Mouse (Mus musculus) limb, embryonic 10.5 days (tissue): ENCODE data around the gene Nbea. TPM values are rescaled to one million over a fixed set of nuclear protein-coding genes. Genes with fewer than 3 reads are reported as not detected.

Experiments
- DNase-seq: peaks from one replicate; pipeline ENCODE4 v3.0.0-alpha.2; 2017; ENCODE audit warnings: low spot score
- H3K27ac ChIP-seq: fragments of 300-500 bp; sonication (generic); 2 replicates; pipeline ENCODE4 v1.5.1; 2016; ENCODE audit warnings: mild to moderate bottlenecking
- H3K27me3 ChIP-seq: fragments of 300-500 bp; sonication (generic); 2 replicates; pipeline ENCODE4 v1.6.1; 2016; ENCODE audit warnings: low read depth, mild to moderate bottlenecking; ENCODE audit not compliant: poor library complexity, severe bottlenecking
- H3K36me3 ChIP-seq: fragments of 300-500 bp; sonication (generic); 2 replicates; pipeline ENCODE4 v1.6.1; 2016; ENCODE audit warnings: mild to moderate bottlenecking, moderate library complexity
- H3K4me1 ChIP-seq: fragments of 300-500 bp; sonication (generic); 2 replicates; pipeline ENCODE4 v1.6.1; 2016
- H3K4me3 ChIP-seq: fragments of 300-500 bp; sonication (generic); 2 replicates; pipeline ENCODE4 v1.5.1; 2016; ENCODE audit warnings: mild to moderate bottlenecking, moderate library complexity
- H3K9me3 ChIP-seq: fragments of 300-500 bp; sonication (generic); replicated peaks from 2 replicates; pipeline ENCODE4 v1.6.1; 2016; ENCODE audit warnings: mild to moderate bottlenecking
- WGBS: fragments of 180-500 bp; shearing (Covaris S2); methylation state at CpG from one replicate; pipeline ENCODE4 v1.1.7; 2016; 5-methylcytosine and 5-hydroxymethylcytosine counted together
- polyA plus RNA-seq: library from polyadenylated mRNA; unstranded; fragments of >200 nt; fragmentation: Nextera tagmentation; extraction: Ambion mirVana; gene quantifications from 2 replicates; pipeline ENCODE4 v1.2.1, GENCODE M21; 2016

Nbea gene
- polyA plus RNA-seq, 1 experiment from 2014 or later = 19.7 TPM

DNA sequence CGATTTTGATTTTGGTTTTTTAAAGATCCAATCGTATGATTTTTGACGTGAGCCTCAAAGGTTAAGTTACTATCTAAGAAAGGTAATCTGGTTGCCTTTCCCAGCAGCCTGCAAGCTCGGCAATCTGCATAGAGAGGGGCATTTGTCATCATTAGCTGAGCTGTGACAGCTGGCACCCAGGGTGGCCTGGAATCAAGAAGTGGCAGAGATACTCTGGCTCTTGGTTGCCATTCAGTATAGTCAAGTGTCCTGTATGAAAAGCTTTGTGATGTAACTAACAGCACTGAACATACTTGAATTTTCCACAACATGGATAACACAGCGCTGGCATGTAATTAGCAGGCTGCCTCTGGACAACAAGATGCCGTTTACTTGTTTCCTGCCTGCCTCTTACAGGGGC lies 409.3 kb downstream of the Nbea start:
- Histone ChIP-seq H3K9me3 (no peaks in the 10 kb centered on the region), H3K4me1 (peaks cover 8% of the 10 kb centered on the region), H3K27me3 (peaks cover 17% of the 10 kb centered on the region), H3K4me3 (no peak overlapping the region), H3K27ac (no peak overlapping the region), H3K36me3 (peaks cover 3% of the 10 kb centered on the region; the same call in 1 of the 2 replicates)
- 40% methylated on average over 6 of the region's 6 CpGs for WGBS
- no peak for DNase-seq

DNA sequence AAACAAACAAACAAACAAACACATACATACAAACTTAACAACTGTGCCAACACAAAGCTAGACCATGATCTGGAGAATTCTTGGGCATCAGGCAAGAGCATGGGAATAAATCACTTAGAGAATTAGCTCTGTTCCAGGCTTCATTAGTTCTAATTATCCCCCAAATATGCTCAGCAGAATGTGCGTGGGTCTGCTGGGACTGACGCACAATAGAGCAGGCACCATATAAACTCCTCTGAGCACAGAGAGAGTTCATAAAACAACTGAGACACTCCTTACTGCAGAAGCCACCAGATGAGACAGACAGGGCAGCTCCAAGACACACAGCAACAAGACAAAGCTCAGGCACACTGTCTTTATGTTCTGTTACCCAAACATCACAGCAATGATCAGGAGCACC lies 414.2 kb downstream of the Nbea start:
- WGBS = 60% methylated on average over 2 of the region's 2 CpGs
- no peaks in the 10 kb centered on the region for H3K27me3 ChIP-seq
- no peak overlapping the region for H3K27ac ChIP-seq
- H3K36me3 ChIP-seq = peaks cover 3% of the 10 kb centered on the region; the same call in 1 of the 2 replicates
- no peak for DNase-seq
- H3K4me3 ChIP-seq = no peak overlapping the region
- H3K4me1 ChIP-seq = peaks cover 3% of the 10 kb centered on the region; the same call in 1 of the 2 replicates
- H3K9me3 ChIP-seq = no peaks in the 10 kb centered on the region

DNA sequence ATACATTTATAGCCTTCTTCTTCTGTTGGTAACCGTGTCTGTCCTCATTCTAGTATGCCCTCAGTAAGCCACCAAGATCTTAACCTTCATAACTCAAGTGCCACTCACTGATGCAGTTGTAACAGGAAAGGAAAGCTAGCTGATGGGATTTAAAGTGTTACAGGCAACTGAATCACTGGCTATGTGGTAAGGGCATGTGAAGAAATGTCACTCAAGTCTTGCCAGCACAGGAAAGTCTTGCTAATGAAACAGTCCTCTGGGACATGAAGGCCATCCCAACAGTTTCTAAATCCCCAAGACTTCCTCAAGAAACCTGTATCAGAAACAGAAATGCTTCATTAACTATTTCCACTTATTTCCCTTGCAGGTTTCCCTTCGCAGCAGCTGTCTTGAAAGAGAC lies 414.8 kb downstream of the Nbea start:
- 92% methylated on average over 2 of the region's 2 CpGs for WGBS
- 0 out of 2 replicates have a peak, but pooled peaks cover 1% of the 10 kb centered on the region for H3K27me3 ChIP-seq
- no peaks in the 10 kb centered on the region for H3K9me3 ChIP-seq
- H3K4me3 ChIP-seq = no peak overlapping the region
- no peak overlapping the region for H3K27ac ChIP-seq
- H3K36me3 ChIP-seq = peaks cover 3% of the 10 kb centered on the region; the same call in 1 of the 2 replicates
- H3K4me1 ChIP-seq = no peaks in the 10 kb centered on the region
- DNase-seq = no peak

DNA sequence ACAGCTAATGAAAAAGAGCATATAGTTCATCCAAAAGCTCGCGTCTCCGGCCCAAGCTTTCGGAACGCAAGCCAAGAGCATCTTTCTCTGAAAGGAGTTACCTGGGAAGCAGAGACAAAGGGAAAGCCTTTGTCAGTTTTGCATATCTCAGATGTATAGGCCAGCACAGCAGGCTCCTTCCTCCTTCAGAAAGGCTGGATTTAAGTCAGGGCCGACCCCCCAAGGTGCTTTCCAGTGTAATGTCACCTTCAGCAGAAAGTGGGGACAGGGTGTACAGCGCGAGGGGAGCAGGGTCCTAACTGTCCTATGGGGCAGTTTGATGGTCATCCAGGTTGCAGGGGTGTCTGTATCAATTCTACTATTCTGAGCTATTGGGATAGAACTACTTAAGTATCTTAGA lies 419.9 kb downstream of the Nbea start:
- Histone ChIP-seq H3K36me3 (no peaks in the 10 kb centered on the region), H3K4me1 (no peaks in the 10 kb centered on the region), H3K27me3 (0 out of 2 replicates have a peak, but pooled peaks cover 3% of the 10 kb centered on the region), H3K27ac (no peak overlapping the region), H3K9me3 (no peaks in the 10 kb centered on the region), H3K4me3 (no peak overlapping the region)
- WGBS = 45% methylated on average over 8 of the region's 8 CpGs
- no peak for DNase-seq

DNA sequence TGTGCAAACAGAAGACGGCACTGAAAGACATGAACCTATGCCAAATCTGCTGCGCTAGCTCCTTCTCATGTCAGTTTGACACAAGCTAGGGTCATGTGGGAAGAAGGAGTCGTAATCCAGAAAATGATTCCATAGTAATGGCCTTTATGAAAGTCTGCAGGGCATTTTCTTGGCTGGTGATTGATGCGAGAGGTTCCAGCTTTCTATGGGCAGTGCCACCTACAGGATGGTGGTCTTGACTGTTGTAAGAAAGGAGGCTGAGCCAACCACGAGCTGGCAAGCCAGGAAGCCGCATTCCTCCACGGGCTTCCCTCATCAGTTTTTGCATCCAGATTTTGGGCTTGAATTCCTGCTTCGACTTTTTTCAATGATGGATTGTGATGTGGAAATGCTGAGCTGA lies 425.2 kb downstream of the Nbea start:
- Histone ChIP-seq H3K4me1 (peaks cover 30% of the 10 kb centered on the region), H3K27me3 (no peaks in the 10 kb centered on the region)
- WGBS = 74% methylated on average over 8 of the region's 8 CpGs

DNA sequence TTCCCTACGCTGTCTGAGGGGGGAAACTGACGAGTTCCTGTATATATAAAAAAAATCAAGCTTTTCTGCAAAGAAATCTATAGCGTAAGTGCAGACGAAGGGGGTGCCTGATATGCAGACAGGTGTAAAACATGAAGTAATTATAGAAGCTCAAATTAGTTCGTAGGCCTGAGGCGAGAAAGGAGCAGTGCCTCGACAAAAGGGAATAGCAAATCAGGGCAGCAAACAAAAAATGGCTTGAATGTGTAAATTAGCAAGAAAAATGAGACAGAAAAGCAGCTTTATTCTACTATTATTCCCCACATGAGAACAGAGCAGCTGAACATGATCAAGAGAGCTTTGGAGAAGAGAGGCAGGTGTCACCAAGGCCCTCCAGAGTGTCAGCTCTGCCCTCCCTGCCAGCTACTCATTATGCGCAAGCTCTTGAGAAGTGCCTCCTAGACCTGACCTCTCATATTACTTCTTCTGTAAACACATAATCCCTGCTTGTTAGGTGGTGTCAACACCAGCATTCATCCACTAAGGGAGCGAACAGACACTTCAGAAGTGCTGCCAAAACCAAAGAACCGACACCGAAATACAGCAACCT lies 426.8 kb downstream of the Nbea start:
- Histone ChIP-seq H3K4me3 (no peak overlapping the region), H3K27me3 (no peaks in the 10 kb centered on the region), H3K27ac (peak overlapping the region; percentile 48; the same call in 1 of the 2 replicates), H3K36me3 (no peaks in the 10 kb centered on the region), H3K4me1 (peaks cover 31% of the 10 kb centered on the region), H3K9me3 (no peaks in the 10 kb centered on the region)
- DNase-seq = no peak
- WGBS = 81% methylated on average over 11 of the region's 11 CpGs

More for the DNA sequence above, 425.2 kb downstream of the Nbea start:
- Histone ChIP-seq H3K9me3 (no peaks in the 10 kb centered on the region), H3K4me3 (no peak overlapping the region), H3K27ac (no peak overlapping the region), H3K36me3 (no peaks in the 10 kb centered on the region)
- no peak for DNase-seq

DNA sequence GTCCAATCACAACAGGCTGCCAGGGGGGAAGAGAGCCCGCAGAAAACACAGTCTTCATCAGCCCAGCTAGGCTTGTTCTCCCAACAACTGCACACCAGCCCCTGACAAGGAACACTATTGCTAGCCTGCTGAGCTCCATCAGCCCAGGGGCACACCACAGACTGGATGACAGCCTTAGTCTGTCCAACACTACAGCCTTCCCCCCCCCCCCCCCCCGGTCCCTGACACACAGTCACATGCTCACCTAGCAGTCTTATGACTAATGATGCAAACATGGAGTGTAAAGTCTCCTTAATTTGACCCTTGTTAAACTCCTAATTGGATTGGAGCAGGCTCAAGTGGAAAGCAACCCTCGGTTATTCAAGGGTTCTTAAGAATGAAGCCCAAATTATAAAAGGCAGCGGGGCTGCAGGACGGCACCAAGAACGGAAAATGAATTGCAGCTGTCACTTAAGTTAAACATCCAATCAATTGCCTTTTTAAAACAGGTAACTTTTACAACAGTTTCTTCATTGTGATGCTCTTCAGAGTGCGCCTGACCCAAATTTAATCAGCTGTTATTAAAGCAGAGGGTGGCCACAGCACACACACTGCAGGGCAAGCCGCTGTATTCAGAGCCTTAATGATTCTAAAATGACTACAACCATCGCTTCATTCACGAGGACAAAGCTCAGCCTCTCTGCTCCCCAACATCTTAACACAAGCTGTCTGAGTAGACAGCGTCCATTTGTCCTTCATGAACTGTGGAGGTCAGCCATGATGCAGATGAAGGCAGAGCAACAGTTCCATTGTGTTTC lies 427.5 kb downstream of the Nbea start:
- peak overlapping the region; percentile 48; the same call in 1 of the 2 replicates for H3K27ac ChIP-seq
- no peaks in the 10 kb centered on the region for H3K9me3 ChIP-seq
- WGBS = 52% methylated on average over 11 of the region's 11 CpGs
- no peaks in the 10 kb centered on the region for H3K27me3 ChIP-seq
- no peak for DNase-seq
- no peak overlapping the region for H3K4me3 ChIP-seq
- H3K4me1 ChIP-seq = peaks cover 38% of the 10 kb centered on the region
- H3K36me3 ChIP-seq = no peaks in the 10 kb centered on the region

DNA sequence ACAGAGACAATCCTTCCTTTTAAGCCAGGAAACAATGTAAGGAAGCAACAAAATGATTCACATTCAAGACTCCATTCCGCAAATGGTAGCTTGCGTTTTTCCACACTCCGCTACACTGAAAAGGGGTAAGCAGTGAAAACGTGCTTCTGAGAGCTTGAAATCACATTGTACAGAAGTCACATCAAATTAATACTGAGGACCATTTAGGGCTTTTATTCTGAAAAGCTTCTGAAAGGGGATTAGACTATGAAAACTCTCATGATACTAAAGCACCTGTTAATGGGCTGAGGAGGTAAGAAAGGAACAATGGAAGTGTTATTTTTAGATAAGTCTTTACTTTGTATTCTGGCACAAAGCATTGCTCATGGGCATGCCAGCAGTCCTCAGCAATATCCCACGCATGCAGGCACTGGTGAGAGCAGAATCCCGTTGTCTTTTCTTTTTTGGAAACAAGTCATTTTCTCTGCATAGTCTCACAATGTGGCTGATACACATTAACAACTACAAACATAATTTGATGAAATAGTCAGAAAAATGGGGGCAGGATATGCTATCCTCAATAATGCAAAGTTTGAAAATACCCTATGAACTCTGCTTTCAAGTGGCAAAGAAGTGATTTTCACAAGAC lies 428.4 kb downstream of the Nbea start:
- Histone ChIP-seq H3K4me3 (no peak overlapping the region), H3K36me3 (no peaks in the 10 kb centered on the region), H3K27ac (no peak overlapping the region), H3K9me3 (no peaks in the 10 kb centered on the region), H3K4me1 (peaks cover 46% of the 10 kb centered on the region), H3K27me3 (no peaks in the 10 kb centered on the region)
- no peak for DNase-seq
- WGBS = 92% methylated on average over 6 of the region's 6 CpGs

DNA sequence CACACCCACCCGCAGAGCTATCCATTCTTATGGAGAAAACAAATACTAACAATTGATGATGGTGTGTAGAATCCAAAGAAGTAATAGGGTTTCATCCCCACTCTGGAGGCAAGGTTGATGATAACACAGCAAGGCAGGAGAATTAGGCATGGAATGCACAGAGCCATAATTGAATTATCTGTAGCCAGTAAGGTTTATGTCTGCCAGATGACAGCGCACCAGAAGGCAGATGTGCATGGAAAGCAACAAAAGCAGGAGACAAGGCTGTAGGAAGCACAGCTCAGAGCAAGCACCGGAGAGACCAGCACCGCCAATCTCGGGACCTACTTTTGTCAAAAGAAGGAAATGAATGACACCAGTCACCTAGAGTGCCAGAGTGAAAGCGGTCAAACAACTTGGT lies 429.6 kb downstream of the Nbea start:
- Histone ChIP-seq H3K4me1 (peaks cover 46% of the 10 kb centered on the region), H3K27ac (no peak overlapping the region), H3K36me3 (no peaks in the 10 kb centered on the region), H3K9me3 (no peaks in the 10 kb centered on the region), H3K4me3 (no peak overlapping the region), H3K27me3 (no peaks in the 10 kb centered on the region)
- no peak for DNase-seq
- 93% methylated on average over 6 of the region's 6 CpGs for WGBS

DNA sequence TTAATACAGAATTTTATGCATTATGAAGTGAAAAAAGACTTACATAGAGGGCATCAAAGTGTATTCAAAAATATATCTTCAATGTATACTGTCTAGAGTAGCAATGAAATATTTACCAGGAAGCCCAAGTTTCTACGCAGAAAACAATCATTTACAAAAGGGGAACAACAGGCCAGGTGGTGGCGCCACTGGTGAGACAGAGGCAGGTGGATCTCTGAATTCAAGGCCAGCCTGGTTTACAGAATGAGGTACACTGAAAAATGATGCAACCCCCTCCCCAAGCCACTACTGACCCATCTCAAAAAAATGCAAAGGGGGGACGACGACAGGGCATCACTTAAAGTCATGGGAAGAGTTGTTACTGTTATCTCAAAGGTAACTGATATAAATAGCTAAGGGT lies 430.9 kb downstream of the Nbea start:
- no peaks in the 10 kb centered on the region for H3K36me3 ChIP-seq
- no peak overlapping the region for H3K4me3 ChIP-seq
- WGBS = 80% methylated on average over 4 of the region's 4 CpGs
- H3K4me1 ChIP-seq = peaks cover 42% of the 10 kb centered on the region
- H3K27ac ChIP-seq = no peak overlapping the region
- no peaks in the 10 kb centered on the region for H3K27me3 ChIP-seq
- DNase-seq = no peak
- H3K9me3 ChIP-seq = no peaks in the 10 kb centered on the region

DNA sequence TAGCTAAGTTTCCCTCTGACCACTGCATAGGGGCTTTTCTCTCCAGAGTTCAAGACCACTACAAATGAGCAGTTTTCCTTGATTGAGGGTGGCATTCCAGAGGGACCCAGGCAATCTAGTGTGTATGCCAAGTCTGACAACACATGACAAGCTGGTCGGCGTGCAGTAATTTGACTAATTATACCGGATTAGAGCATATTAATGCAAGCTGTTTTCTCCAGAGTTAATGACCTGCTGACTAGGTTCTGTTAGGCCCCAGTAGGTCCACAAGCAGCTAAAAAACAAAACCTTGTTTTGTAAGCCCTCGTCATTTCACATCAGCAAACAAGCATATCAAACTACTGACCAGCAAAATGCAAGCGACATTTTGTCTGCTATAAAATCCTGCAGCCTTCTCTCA lies 432.1 kb downstream of the Nbea start:
- 52% methylated on average over 5 of the region's 5 CpGs for WGBS
- peaks cover 35% of the 10 kb centered on the region for H3K4me1 ChIP-seq

DNA sequence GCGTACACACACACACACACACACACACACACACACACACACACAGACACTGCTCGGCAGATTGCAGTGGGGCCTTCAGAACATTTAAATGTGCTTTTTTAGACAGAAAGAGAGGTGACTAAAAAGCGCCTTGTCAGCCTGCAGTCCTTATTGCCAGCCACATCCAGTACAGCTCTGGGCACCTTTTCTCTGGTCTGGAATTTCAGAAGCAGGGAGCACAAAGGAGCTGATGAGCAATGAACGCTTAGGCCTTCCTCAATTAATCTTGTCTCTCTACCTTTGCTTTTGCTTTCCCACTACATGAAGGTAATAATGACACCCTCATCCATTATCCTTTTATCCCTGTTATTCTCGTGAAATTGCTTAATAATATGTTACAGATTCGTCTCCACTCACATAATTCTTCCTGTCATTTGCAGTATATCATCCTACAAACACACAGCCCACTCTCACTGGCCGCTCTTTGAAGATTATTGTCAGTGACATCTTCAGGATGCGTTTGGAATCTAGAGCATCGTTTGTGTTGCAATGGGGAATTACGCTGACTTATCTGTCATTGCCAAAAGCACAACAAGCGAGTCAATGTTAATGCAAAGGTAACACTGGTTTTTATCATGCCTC lies 432.9 kb downstream of the Nbea start:
- Histone ChIP-seq H3K4me3 (no peak overlapping the region), H3K9me3 (no peaks in the 10 kb centered on the region), H3K4me1 (peaks cover 27% of the 10 kb centered on the region), H3K27me3 (no peaks in the 10 kb centered on the region), H3K36me3 (no peaks in the 10 kb centered on the region), H3K27ac (no peak overlapping the region)
- DNase-seq = no peak
- 49% methylated on average over 11 of the region's 11 CpGs for WGBS

More for the DNA sequence above, 432.1 kb downstream of the Nbea start:
- no peak overlapping the region for H3K4me3 ChIP-seq
- DNase-seq = no peak
- no peaks in the 10 kb centered on the region for H3K9me3 ChIP-seq
- no peak overlapping the region; the same call in 1 of the 2 replicates for H3K27ac ChIP-seq
- no peaks in the 10 kb centered on the region for H3K27me3 ChIP-seq
- H3K36me3 ChIP-seq = no peaks in the 10 kb centered on the region

DNA sequence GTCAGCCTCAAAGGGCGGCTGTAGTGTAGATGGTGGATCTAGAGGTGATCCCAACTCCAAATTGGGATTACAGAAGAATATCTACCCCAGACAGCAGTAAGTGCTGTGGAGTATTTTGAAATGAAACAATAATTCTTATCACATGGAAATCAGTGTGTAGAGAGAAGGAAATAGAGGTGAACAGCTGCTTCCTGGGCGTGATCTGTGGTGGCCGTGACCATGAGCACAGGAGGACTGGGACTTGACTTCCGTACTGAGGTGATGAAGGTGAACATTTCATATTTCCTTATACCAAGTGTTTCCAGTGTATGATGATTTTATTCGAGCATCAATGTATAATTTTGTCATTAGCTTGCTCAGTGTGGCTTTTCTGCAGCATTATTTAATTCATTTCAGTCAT lies 439.6 kb downstream of the Nbea start:
- 90% methylated on average over 5 of the region's 5 CpGs for WGBS

More for the DNA sequence above, 439.6 kb downstream of the Nbea start:
- H3K9me3 ChIP-seq = no peaks in the 10 kb centered on the region
- H3K4me3 ChIP-seq = no peak overlapping the region
- H3K27me3 ChIP-seq = no peaks in the 10 kb centered on the region
- no peaks in the 10 kb centered on the region for H3K36me3 ChIP-seq
- H3K27ac ChIP-seq = no peak overlapping the region
- peaks cover 16% of the 10 kb centered on the region; the same call in 1 of the 2 replicates for H3K4me1 ChIP-seq
- no peak for DNase-seq
